Mouse (Mus musculus): ENCODE results near the gene Dync1h1. TPM values are rescaled to one million over a fixed set of nuclear protein-coding genes. Genes with fewer than 3 reads are reported as not detected.
"Not testable (repeated sequence)": the region's sequence is repeated elsewhere in the genome, so short reads cannot be mapped to it uniquely, and the experiment has no call there.

Gene Dync1h1
- polyA plus RNA-seq, 1 experiment from 2014 or later = 70.8 TPM

- DNase-seq (ENCODE audit: low spot score) = no peak
- 86% methylated on average over 12 of the region's 12 CpGs for WGBS
These were observed 86.9 kb downstream of the Dync1h1 start for GRCm38 (mm10) chr12:110687894-110688734.

GRCm38 (mm10) chr12:110688921-110689320 lies 87.7 kb downstream of the Dync1h1 start:
- H3K27me3 ChIP-seq (ENCODE audit: insufficient read depth, poor library complexity, severe bottlenecking); H3K4me1 ChIP-seq (replicated peaks); DNase-seq (ENCODE audit: low spot score); H3K27ac ChIP-seq; H3K9me3 ChIP-seq; H3K4me3 ChIP-seq: not testable (repeated sequence)
- H3K36me3 ChIP-seq = peaks cover 87% of the 10 kb centered on the region
- 91% methylated on average over 3 of the region's 3 CpGs for WGBS

More at GRCm38 (mm10) chr12:110687894-110688734, 86.9 kb downstream of the Dync1h1 start:
- Histone ChIP-seq H3K27me3 (ENCODE audit: insufficient read depth, poor library complexity, severe bottlenecking) (no peaks in the 10 kb centered on the region), H3K4me1 (replicated peaks) (0 out of 2 replicates have a peak, but pooled peaks cover 3% of the 10 kb centered on the region), H3K4me3 (no peak overlapping the region), H3K27ac (no peak overlapping the region), H3K9me3 (no peaks in the 10 kb centered on the region), H3K36me3 (peaks cover 79% of the 10 kb centered on the region)

- no peak for DNase-seq (ENCODE audit: low spot score)
- H3K9me3 ChIP-seq = no peaks in the 10 kb centered on the region
- no peaks in the 10 kb centered on the region for H3K27me3 ChIP-seq (ENCODE audit: insufficient read depth, poor library complexity, severe bottlenecking)
- peaks cover 93% of the 10 kb centered on the region for H3K36me3 ChIP-seq
- H3K27ac ChIP-seq = no peak overlapping the region
- no peak overlapping the region for H3K4me3 ChIP-seq
- peaks cover 13% of the 10 kb centered on the region for H3K4me1 ChIP-seq (replicated peaks)
- 92% methylated on average over 6 of the region's 6 CpGs for WGBS
These were observed 88.8 kb downstream of the Dync1h1 start for GRCm38 (mm10) chr12:110689919-110690643.

GRCm38 (mm10) chr12:110693378-110693777 lies 92.1 kb downstream of the Dync1h1 start:
- WGBS = 88% methylated on average over 5 of the region's 5 CpGs
- H3K36me3 ChIP-seq = peaks cover 63% of the 10 kb centered on the region
- DNase-seq (ENCODE audit: low spot score) = not testable (repeated sequence)

GRCm38 (mm10) chr12:110695676-110696171 lies 94.5 kb downstream of the Dync1h1 start:
- Histone ChIP-seq H3K4me3 (peak overlapping the region; percentile 93), H3K4me1 (replicated peaks) (peaks cover 36% of the 10 kb centered on the region), H3K27ac (peak overlapping the region; percentile 100), H3K9me3 (no peaks in the 10 kb centered on the region), H3K27me3 (ENCODE audit: insufficient read depth, poor library complexity, severe bottlenecking) (no peaks in the 10 kb centered on the region), H3K36me3 (peaks cover 39% of the 10 kb centered on the region)
- DNase-seq (ENCODE audit: low spot score) = peak; percentile 70
- under 1% methylated on average over 55 of the region's 55 CpGs for WGBS

More at GRCm38 (mm10) chr12:110693378-110693777, 92.1 kb downstream of the Dync1h1 start:
- not testable (repeated sequence) for H3K4me3 ChIP-seq; H3K27me3 ChIP-seq (ENCODE audit: insufficient read depth, poor library complexity, severe bottlenecking); H3K9me3 ChIP-seq; H3K27ac ChIP-seq
- H3K4me1 ChIP-seq (replicated peaks) = peaks cover 25% of the 10 kb centered on the region

GRCm38 (mm10) chr12:110696173-110696974 lies 95.1 kb downstream of the Dync1h1 start:
- WGBS = under 1% methylated on average over 89 of the region's 89 CpGs
- Histone ChIP-seq H3K27me3 (ENCODE audit: insufficient read depth, poor library complexity, severe bottlenecking) (no peaks in the 10 kb centered on the region), H3K27ac (peak overlapping the region; percentile 100), H3K9me3 (no peaks in the 10 kb centered on the region), H3K4me1 (replicated peaks) (peaks cover 42% of the 10 kb centered on the region), H3K4me3 (peak overlapping the region; percentile 93), H3K36me3 (peaks cover 37% of the 10 kb centered on the region)
- DNase-seq (ENCODE audit: low spot score) = peak; percentile 98

GRCm38 (mm10) chr12:110696975-110697400 lies 95.7 kb downstream of the Dync1h1 start:
- WGBS = 59% methylated on average over 9 of the region's 9 CpGs
- no peaks in the 10 kb centered on the region for H3K27me3 ChIP-seq (ENCODE audit: insufficient read depth, poor library complexity, severe bottlenecking)
- H3K4me1 ChIP-seq (replicated peaks) = peaks cover 48% of the 10 kb centered on the region
- peak overlapping the region; percentile 93 for H3K4me3 ChIP-seq
- H3K9me3 ChIP-seq = no peaks in the 10 kb centered on the region
- peak overlapping the region; percentile 100 for H3K27ac ChIP-seq
- no peak for DNase-seq (ENCODE audit: low spot score)
- H3K36me3 ChIP-seq = peaks cover 31% of the 10 kb centered on the region

- Histone ChIP-seq H3K9me3 (no peaks in the 10 kb centered on the region), H3K27ac (peak overlapping the region; percentile 100), H3K27me3 (ENCODE audit: insufficient read depth, poor library complexity, severe bottlenecking) (no peaks in the 10 kb centered on the region), H3K36me3 (peaks cover 27% of the 10 kb centered on the region), H3K4me3 (peak overlapping the region; percentile 93; the same call in 1 of the 2 replicates), H3K4me1 (replicated peaks) (peaks cover 53% of the 10 kb centered on the region)
- 82% methylated on average over 5 of the region's 5 CpGs for WGBS
- no peak for DNase-seq (ENCODE audit: low spot score)
These were observed 96.2 kb downstream of the Dync1h1 start for GRCm38 (mm10) chr12:110697457-110697856.

- H3K36me3 ChIP-seq = peaks cover 21% of the 10 kb centered on the region
- no peaks in the 10 kb centered on the region for H3K9me3 ChIP-seq
- DNase-seq (ENCODE audit: low spot score) = no peak
- H3K27ac ChIP-seq = peak overlapping the region; percentile 35; the same call in 1 of the 2 replicates
- no peak overlapping the region for H3K4me3 ChIP-seq
- H3K4me1 ChIP-seq (replicated peaks) = peaks cover 52% of the 10 kb centered on the region
- 88% methylated on average over 1 of the region's 1 CpGs for WGBS
- H3K27me3 ChIP-seq (ENCODE audit: insufficient read depth, poor library complexity, severe bottlenecking) = no peaks in the 10 kb centered on the region
These were observed 96.8 kb downstream of the Dync1h1 start for GRCm38 (mm10) chr12:110698080-110698479.

GRCm38 (mm10) chr12:110698523-110699170 lies 97.4 kb downstream of the Dync1h1 start:
- H3K36me3 ChIP-seq = peaks cover 15% of the 10 kb centered on the region
- 0 out of 2 replicates have a peak overlapping the region, but pooled peaks have one; percentile 3 for H3K4me3 ChIP-seq
- peak overlapping the region; percentile 64 for H3K27ac ChIP-seq
- DNase-seq (ENCODE audit: low spot score) = no peak
- peaks cover 52% of the 10 kb centered on the region for H3K4me1 ChIP-seq (replicated peaks)
- no peaks in the 10 kb centered on the region for H3K27me3 ChIP-seq (ENCODE audit: insufficient read depth, poor library complexity, severe bottlenecking)
- no peaks in the 10 kb centered on the region for H3K9me3 ChIP-seq
- WGBS = 44% methylated on average over 15 of the region's 15 CpGs

- Histone ChIP-seq H3K4me3 (0 out of 2 replicates have a peak overlapping the region, but pooled peaks have one; percentile 3), H3K36me3 (peaks cover 11% of the 10 kb centered on the region), H3K4me1 (replicated peaks) (peaks cover 52% of the 10 kb centered on the region), H3K27me3 (ENCODE audit: insufficient read depth, poor library complexity, severe bottlenecking) (no peaks in the 10 kb centered on the region), H3K9me3 (no peaks in the 10 kb centered on the region), H3K27ac (peak overlapping the region; percentile 64)
- WGBS = 53% methylated on average over 2 of the region's 2 CpGs
- DNase-seq (ENCODE audit: low spot score) = no peak
These were observed 97.9 kb downstream of the Dync1h1 start for GRCm38 (mm10) chr12:110699171-110699547.

All from hindbrain, embryonic 10.5 days (tissue).